Mouse (Mus musculus) forebrain, embryonic 13.5 days (tissue): ENCODE measurements at regions not wholly inside any gene's neighbourhood (a gene's known extent, or its start where the extent isn't known, plus 50 kb on each side); places are given as distances from the start of the nearest gene placed in this dataset.

ENCODE experiments used
- ATAC-seq: fragments of 200-750 bp; cut with Nextera tagmentation; 2 replicates; pipeline ENCODE4 v1.8.0; 2017
- H3K27ac ChIP-seq: fragments of 300-500 bp; sonication (generic); 2 replicates; pipeline ENCODE4 v1.5.1; 2015; ENCODE audit warnings: inconsistent platforms, mild to moderate bottlenecking, moderate library complexity
- H3K27me3 ChIP-seq: fragments of 300-500 bp; sonication (generic); 2 replicates; pipeline ENCODE4 v1.6.1; 2015; ENCODE audit warnings: mild to moderate bottlenecking, inconsistent platforms
- H3K36me3 ChIP-seq: fragments of 300-500 bp; sonication (generic); 2 replicates; pipeline ENCODE4 v1.6.1; 2015; ENCODE audit warnings: mild to moderate bottlenecking, inconsistent platforms; ENCODE audit not compliant: poor library complexity, severe bottlenecking
- H3K4me1 ChIP-seq: fragments of 300-500 bp; sonication (generic); 2 replicates; pipeline ENCODE4 v1.6.1; 2015; ENCODE audit warnings: inconsistent platforms
- H3K4me2 ChIP-seq: fragments of 300-500 bp; sonication (generic); 2 replicates; pipeline ENCODE4 v1.6.1; 2015; ENCODE audit warnings: inconsistent platforms, mild to moderate bottlenecking, moderate library complexity
- H3K4me3 ChIP-seq: fragments of 300-500 bp; sonication (generic); 2 replicates; pipeline ENCODE4 v1.5.1; 2015; ENCODE audit warnings: mild to moderate bottlenecking, inconsistent platforms
- H3K9ac ChIP-seq: fragments of 300-500 bp; sonication (generic); 2 replicates; pipeline ENCODE4 v1.6.1; 2015; ENCODE audit warnings: mild to moderate bottlenecking, inconsistent platforms
- H3K9me3 ChIP-seq: fragments of 300-500 bp; sonication (generic); replicated peaks from 2 replicates; pipeline ENCODE4 v1.6.1; 2016; ENCODE audit warnings: inconsistent platforms
- WGBS: fragments of 180-500 bp; shearing (Covaris S2); methylation state at CpG from one replicate; pipeline ENCODE4 v1.1.7; 2015; 5-methylcytosine and 5-hydroxymethylcytosine counted together

GRCm38 (mm10) chr2:106193889-106194347 lies 190.6 kb upstream of the Dnajc24 start:
- Histone ChIP-seq H3K4me2 (peak overlapping the region; percentile 58), H3K27ac (peak overlapping the region; percentile 70), H3K9ac (peak overlapping the region; percentile 51), H3K4me3 (peak overlapping the region; percentile 31), H3K36me3 (no peaks in the 10 kb centered on the region), H3K4me1 (peaks cover 41% of the 10 kb centered on the region), H3K9me3 (no peaks in the 10 kb centered on the region), H3K27me3 (0 out of 2 replicates have a peak, but pooled peaks cover 3% of the 10 kb centered on the region)
- 1% methylated on average over 9 of the region's 9 CpGs for WGBS
- peak; percentile 71 for ATAC-seq

DNA sequence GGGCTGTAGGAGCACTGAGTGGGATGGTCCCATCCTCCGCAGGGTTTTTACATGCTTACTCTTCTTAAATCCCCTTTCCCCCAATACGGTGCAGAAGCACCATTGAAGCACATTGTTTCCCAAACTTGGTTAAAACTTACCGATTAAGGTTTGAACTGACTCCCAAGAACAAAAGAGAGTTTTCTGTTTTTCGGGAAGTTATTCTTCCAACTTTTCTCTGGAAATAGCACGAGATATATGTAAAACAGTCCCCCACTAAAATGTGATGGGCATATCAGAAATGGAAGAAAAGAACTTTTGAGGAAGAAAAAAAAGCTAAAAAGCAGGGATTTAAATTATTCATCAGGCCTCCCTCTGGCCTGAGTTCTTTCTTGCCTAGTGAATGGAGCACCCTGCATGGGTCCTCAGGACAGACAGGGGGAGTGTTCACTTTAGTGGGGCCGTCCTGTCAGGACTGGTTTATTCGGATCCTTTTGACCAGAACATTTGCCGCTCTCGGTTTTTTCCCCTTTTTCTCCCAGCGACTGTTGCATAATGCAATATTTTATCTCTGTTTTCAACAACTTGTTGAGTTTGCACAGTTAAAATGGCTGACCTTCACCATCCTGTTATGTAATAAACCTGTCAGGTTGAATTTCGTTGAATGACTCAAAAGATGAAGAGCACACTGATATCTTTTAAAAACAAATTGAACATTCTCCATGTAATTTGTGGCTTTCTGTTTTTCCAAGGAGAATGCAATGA lies 187.4 kb upstream of the Dnajc24 start:
- Histone ChIP-seq H3K27ac (no peak overlapping the region), H3K4me3 (no peak overlapping the region), H3K27me3 (no peaks in the 10 kb centered on the region; the same call in 1 of the 2 replicates), H3K9ac (no peak overlapping the region), H3K4me1 (peaks cover 36% of the 10 kb centered on the region), H3K4me2 (no peak overlapping the region), H3K36me3 (no peaks in the 10 kb centered on the region), H3K9me3 (no peaks in the 10 kb centered on the region)
- WGBS, result 9% methylated on average over 11 of the region's 11 CpGs
- no peak for ATAC-seq

DNA sequence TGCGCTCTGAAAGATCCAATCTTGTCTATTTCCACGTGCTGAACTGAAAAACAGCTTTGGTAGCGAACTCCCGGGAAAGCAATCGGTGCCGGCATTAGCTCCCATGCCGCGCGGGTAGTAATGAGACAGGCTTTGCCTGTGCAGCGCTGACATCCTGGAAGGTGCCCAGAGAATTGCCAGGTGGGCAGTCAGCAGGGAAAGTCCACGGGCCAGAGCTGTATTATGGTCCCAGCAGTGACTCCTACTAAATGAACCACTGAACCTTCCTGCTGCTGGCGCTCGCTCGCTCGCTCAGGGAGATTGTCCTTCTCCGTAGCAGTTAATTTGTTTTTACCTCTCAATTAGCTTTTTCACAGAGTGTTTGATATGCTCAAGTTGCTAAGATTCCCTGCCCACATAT lies 180.3 kb upstream of the Dnajc24 start:
- Histone ChIP-seq H3K9ac (no peak overlapping the region), H3K9me3 (no peaks in the 10 kb centered on the region), H3K36me3 (no peaks in the 10 kb centered on the region), H3K4me2 (no peak overlapping the region), H3K27ac (no peak overlapping the region), H3K4me1 (no peaks in the 10 kb centered on the region), H3K27me3 (no peaks in the 10 kb centered on the region; the same call in 1 of the 2 replicates), H3K4me3 (no peak overlapping the region)
- 0 out of 2 replicates have a peak, but pooled peaks have one; percentile 30 for ATAC-seq
- WGBS, result 69% methylated on average over 16 of the region's 16 CpGs

GRCm38 (mm10) chr2:106182051-106182450 lies 178.7 kb upstream of the Dnajc24 start:
- Histone ChIP-seq H3K36me3 (no peaks in the 10 kb centered on the region), H3K4me1 (no peaks in the 10 kb centered on the region), H3K27me3 (no peaks in the 10 kb centered on the region), H3K4me3 (no peak overlapping the region), H3K27ac (no peak overlapping the region), H3K4me2 (peak overlapping the region; percentile 43), H3K9me3 (no peaks in the 10 kb centered on the region), H3K9ac (no peak overlapping the region)
- WGBS, result 20% methylated on average over 9 of the region's 10 CpGs
- ATAC-seq, result peak; percentile 59

DNA sequence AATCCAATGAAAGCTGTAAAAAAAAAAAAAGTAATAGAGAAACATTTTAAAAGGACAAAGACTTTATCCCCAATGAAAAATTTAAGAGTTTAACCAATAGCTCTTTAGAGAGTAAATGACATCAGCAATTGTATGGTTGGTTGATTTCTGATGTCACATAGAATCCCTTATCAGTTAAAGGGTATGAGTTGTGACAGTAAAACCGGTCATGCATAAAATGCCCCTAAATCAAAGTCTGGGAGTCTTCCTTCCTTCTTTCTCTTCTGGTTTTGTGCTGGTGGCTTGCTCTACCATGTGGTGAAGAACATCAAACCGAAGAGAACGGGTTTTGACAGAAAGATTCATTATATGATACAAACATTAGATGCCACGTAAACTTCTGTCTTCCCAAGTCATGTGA lies 159.3 kb upstream of the Dnajc24 start:
- WGBS, result 83% methylated on average over 4 of the region's 4 CpGs
- Histone ChIP-seq H3K36me3 (no peaks in the 10 kb centered on the region), H3K4me1 (no peaks in the 10 kb centered on the region)

DNA sequence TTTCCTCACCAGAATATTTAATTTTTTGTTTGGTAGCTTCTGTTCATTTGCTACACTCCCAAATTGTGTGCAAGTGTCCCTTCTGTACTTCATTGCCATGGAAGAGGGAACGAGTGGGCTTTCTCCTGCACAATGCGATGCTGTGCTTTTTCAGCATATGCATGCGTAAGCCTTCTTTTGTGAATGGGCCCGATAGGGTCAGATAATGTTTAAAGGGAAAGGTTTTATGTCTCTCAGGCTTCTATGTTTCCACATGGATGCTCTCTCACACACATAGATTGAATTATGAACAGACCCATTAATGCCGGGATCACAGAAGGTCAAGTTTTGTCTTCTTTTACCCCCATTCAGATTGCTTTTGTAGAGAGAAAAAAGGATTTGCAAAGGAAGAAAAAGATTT lies 158.5 kb upstream of the Dnajc24 start:
- ATAC-seq, result no peak
- no peaks in the 10 kb centered on the region for H3K27me3 ChIP-seq
- no peak overlapping the region for H3K4me3 ChIP-seq
- H3K27ac ChIP-seq, result no peak overlapping the region
- no peak overlapping the region for H3K9ac ChIP-seq
- H3K4me1 ChIP-seq, result no peaks in the 10 kb centered on the region
- H3K9me3 ChIP-seq, result no peaks in the 10 kb centered on the region
- 21% methylated on average over 5 of the region's 5 CpGs for WGBS
- H3K4me2 ChIP-seq, result no peak overlapping the region
- no peaks in the 10 kb centered on the region for H3K36me3 ChIP-seq

More for the DNA sequence above, 159.3 kb upstream of the Dnajc24 start:
- ATAC-seq, result no peak
- Histone ChIP-seq H3K9ac (no peak overlapping the region), H3K27ac (no peak overlapping the region), H3K27me3 (no peaks in the 10 kb centered on the region), H3K9me3 (no peaks in the 10 kb centered on the region), H3K4me2 (no peak overlapping the region), H3K4me3 (no peak overlapping the region)

- no peak overlapping the region for H3K27ac ChIP-seq
- H3K4me1 ChIP-seq, result no peaks in the 10 kb centered on the region
- no peak overlapping the region for H3K4me2 ChIP-seq
- H3K9ac ChIP-seq, result no peak overlapping the region
- no peaks in the 10 kb centered on the region for H3K27me3 ChIP-seq
- no peak overlapping the region for H3K4me3 ChIP-seq
- no peaks in the 10 kb centered on the region for H3K36me3 ChIP-seq
- 45% methylated on average over 3 of the region's 3 CpGs for WGBS
- no peaks in the 10 kb centered on the region for H3K9me3 ChIP-seq
- ATAC-seq, result no peak
Observed at GRCm38 (mm10) chr2:106149701-106150100, 146.4 kb upstream of the Dnajc24 start.

- H3K36me3 ChIP-seq, result no peaks in the 10 kb centered on the region
- no peak overlapping the region for H3K27ac ChIP-seq
- no peak overlapping the region for H3K4me2 ChIP-seq
- 88% methylated on average over 5 of the region's 5 CpGs for WGBS
- H3K27me3 ChIP-seq, result no peaks in the 10 kb centered on the region
- H3K4me3 ChIP-seq, result no peak overlapping the region
- no peak for ATAC-seq
- H3K9me3 ChIP-seq, result no peaks in the 10 kb centered on the region
- no peaks in the 10 kb centered on the region for H3K4me1 ChIP-seq
- H3K9ac ChIP-seq, result no peak overlapping the region
Observed at GRCm38 (mm10) chr2:106140931-106141330, 137.6 kb upstream of the Dnajc24 start.

- WGBS, result 92% methylated on average over 2 of the region's 2 CpGs
- ATAC-seq, result no peak
- Histone ChIP-seq H3K27ac (no peak overlapping the region), H3K4me3 (no peak overlapping the region), H3K9ac (no peak overlapping the region), H3K4me2 (no peak overlapping the region), H3K4me1 (no peaks in the 10 kb centered on the region), H3K36me3 (no peaks in the 10 kb centered on the region), H3K9me3 (no peaks in the 10 kb centered on the region), H3K27me3 (0 out of 2 replicates have a peak, but pooled peaks cover 3% of the 10 kb centered on the region)
Observed at GRCm38 (mm10) chr2:106101002-106101401, 97.7 kb upstream of the Dnajc24 start.

GRCm38 (mm10) chr2:106086121-106086520 lies 82.8 kb upstream of the Dnajc24 start:
- Histone ChIP-seq H3K4me3 (no peak overlapping the region), H3K9me3 (no peaks in the 10 kb centered on the region), H3K27me3 (peaks cover 25% of the 10 kb centered on the region), H3K4me1 (peaks cover 29% of the 10 kb centered on the region), H3K4me2 (no peak overlapping the region), H3K36me3 (no peaks in the 10 kb centered on the region), H3K27ac (no peak overlapping the region), H3K9ac (no peak overlapping the region)
- WGBS, result 25% methylated on average over 8 of the region's 8 CpGs
- ATAC-seq, result no peak

DNA sequence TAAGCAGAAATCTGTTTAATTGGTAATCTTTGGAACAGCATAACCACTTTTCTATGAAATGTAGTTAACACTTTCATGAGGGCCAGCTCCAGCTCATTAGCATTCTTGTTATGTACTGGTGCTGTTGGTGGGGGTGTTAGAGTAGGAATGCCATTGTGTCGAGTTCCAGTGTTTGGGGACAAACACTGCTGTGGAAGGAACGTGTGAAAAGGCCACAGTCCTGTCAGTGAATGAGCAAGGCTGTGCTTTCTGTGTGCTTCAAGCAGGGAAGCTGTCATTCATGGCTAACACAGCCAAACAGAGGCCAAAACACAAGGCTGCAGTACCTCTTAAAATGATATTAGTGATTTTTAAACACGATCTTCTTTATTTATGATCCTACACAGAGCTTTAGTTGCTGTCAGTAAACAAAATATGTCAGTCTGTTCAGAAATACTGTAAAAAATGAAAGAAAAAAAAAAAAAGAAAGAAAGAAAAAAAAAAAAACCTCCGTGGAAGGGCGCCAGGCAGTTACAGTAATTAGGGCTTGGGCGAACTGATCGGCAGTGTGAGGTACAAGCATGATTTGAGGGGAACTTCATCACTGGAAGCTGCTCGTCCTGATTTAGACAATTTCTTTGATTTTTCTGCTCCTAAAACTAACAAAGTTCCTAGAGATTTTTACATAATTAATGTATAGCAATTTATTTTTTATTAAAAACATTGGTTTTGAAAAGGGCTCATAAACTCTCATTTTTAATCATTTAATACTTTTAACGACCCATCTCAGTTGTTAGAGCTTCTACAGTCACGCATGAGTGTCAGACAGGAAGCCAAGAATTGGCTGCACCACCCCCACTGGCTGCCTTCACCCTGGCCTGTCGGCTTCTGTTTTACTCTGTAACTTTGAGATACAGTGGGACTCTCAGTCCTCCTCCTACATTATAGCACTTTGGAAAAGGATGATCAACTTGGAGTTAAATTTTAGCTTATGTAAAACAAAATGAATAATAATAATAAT lies 80.8 kb upstream of the Dnajc24 start:
- 6% methylated on average over 11 of the region's 11 CpGs for WGBS
- Histone ChIP-seq H3K27ac (peak overlapping the region; percentile 40; the same call in 1 of the 2 replicates), H3K4me1 (peaks cover 43% of the 10 kb centered on the region), H3K9me3 (no peaks in the 10 kb centered on the region), H3K4me2 (peak overlapping the region; percentile 38), H3K4me3 (no peak overlapping the region), H3K36me3 (no peaks in the 10 kb centered on the region), H3K9ac (no peak overlapping the region), H3K27me3 (peaks cover 28% of the 10 kb centered on the region)
- ATAC-seq, result peak; percentile 94

DNA sequence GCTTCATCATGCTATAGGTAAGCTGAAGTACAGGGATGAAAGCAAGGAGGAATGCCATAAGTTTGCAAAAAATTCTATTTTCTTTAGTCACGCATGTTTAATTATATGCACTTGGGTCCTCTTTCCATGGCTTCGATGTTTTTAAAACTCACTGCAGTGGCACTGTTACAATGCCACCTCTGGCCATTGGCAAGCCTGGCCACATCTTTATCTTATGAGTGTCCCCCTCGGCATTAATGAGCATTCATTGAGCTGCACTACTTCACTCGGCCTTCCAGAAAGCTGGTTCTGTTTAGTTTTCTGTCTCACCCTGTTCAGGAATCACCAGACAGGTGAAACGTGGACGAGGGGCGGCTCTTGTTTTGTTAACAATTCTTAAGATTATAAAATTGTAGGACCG lies 79.7 kb upstream of the Dnajc24 start:
- H3K36me3 ChIP-seq, result no peaks in the 10 kb centered on the region
- peak overlapping the region; percentile 12; the same call in 1 of the 2 replicates for H3K4me2 ChIP-seq
- H3K9me3 ChIP-seq, result no peaks in the 10 kb centered on the region
- WGBS, result 22% methylated on average over 8 of the region's 8 CpGs
- H3K4me3 ChIP-seq, result no peak overlapping the region
- no peak overlapping the region for H3K9ac ChIP-seq
- H3K27ac ChIP-seq, result 0 out of 2 replicates have a peak overlapping the region, but pooled peaks have one; percentile 7
- peaks cover 23% of the 10 kb centered on the region for H3K27me3 ChIP-seq
- H3K4me1 ChIP-seq, result peaks cover 49% of the 10 kb centered on the region
- ATAC-seq, result no peak
